In the genomic region with DNA sequence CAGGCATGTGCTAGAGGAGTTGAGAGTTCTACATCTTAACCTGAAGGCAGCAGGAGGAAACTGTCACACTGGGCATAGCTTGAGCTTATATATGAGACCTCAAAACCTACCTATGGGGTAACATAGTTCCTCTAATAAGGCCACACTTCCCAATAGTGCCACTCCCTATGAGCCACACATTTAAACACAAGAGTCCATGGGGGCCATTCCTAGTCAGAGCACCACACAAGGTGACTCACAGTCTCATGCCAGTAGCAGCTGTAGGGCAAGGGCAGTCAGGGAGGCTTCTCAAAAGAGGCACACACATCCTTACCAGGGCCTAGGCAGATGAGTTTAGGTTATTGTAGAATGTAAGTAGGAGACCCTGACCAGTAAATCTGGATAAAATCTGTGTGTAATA, we compare ENCODE assay signal across 26 mouse cellular contexts.
DNase-seq lines count a peak whose midpoint lies in the region; ATAC-seq and TF ChIP-seq lines count a peak whose summit lies in the region.
"Had no signal": no experiment of that assay in that cellular context is flagged by ENCODE, and none has a peak within 500 bp of the region (broad histone marks: within the 10 kb centered on the region; RNA-seq: fewer than 3 reads in every experiment).

No protein-coding gene starts in this region.

- no peak for DNase-seq in layer of hippocampus, adult 2 months (ENCODE audit: low spot score in 2 of 2)
- no peak for DNase-seq in layer of hippocampus, adult 9-11 months
- DNase-seq in NIH3T3 (ENCODE audit: low read depth) = peak; percentile 48
- no peak for DNase-seq in ovary, adult 18-20 months (ENCODE audit: low spot score)
- no peak for DNase-seq in cerebellum, adult 9-10 months
- DNase-seq in layer of hippocampus, postnatal 14 days (ENCODE audit: low spot score in 2 of 2) = no peak
- DNase-seq: adrenal gland, postnatal 10 days; cerebellum, adult 2 months; forebrain, postnatal 0 days; gastrocnemius, postnatal 14 days; heart, adult 18-20 months; kidney, adult 8-10 months; kidney, postnatal 14 days; lung, adult 2 months; right cerebral cortex, adult 18-20 months; right cerebral cortex, postnatal 4 days; thymus, adult 18-20 months; thymus, postnatal 36 days had no signal

- no peak overlapping the region for H3K4me3 ChIP-seq in layer of hippocampus, adult 2 months
- H3K4me3 ChIP-seq: embryonic facial prominence, embryonic 10.5 days; heart, embryonic 12.5 days; hindbrain, embryonic 15.5 days; intestine, embryonic 15.5 days; limb, embryonic 13.5 days; liver, embryonic 12.5 days; stomach, embryonic 15.5 days had no signal

- no peak for TF ChIP-seq CTCF in layer of hippocampus, adult 2 months (conservative IDR thresholded peaks at IDR 0.05)

- H3K27ac ChIP-seq in layer of hippocampus, adult 2 months = peak overlapping the region; percentile 52; the same call in 1 of the 2 replicates
- H3K27ac ChIP-seq: embryonic facial prominence, embryonic 10.5 days; hindbrain, embryonic 15.5 days; intestine, embryonic 15.5 days; limb, embryonic 13.5 days; liver, embryonic 12.5 days; stomach, embryonic 15.5 days had no signal

- peak; percentile 77 for ATAC-seq in megakaryocyte, adult 5-6 weeks (ENCODE audit: poor library complexity, severe bottlenecking)
- ATAC-seq: forebrain, postnatal 0 days; intestine, embryonic 15.5 days; liver, embryonic 12.5 days had no signal
